Mouse (Mus musculus): ENCODE results near the gene Phyhipl. TPM values are rescaled to one million over a fixed set of nuclear protein-coding genes. Genes with fewer than 3 reads are reported as not detected.

Gene Phyhipl
- total and polyA plus RNA-seq, 2 experiments from 2014 or later, result 0.19 TPM; not detected in 1

- no peak overlapping the region for H3K27ac ChIP-seq (ENCODE audit: low read depth)
- no peaks in the 10 kb centered on the region for H3K36me3 ChIP-seq (replicated peaks; ENCODE audit: control insufficient read depth, insufficient read depth, low read length)
- no peak overlapping the region for H3K4me2 ChIP-seq (ENCODE audit: low read depth, low read length)
- H3K9me3 ChIP-seq (replicated peaks; ENCODE audit: control insufficient read depth, low read length), result no peaks in the 10 kb centered on the region
- TF ChIP-seq EP300 (IDR thresholded peaks at IDR 0.05; ENCODE audit: low read depth) (no peak), CTCF (IDR thresholded peaks at IDR 0.05; ENCODE audit: low read depth) (no peak)
- no peak for ATAC-seq (ENCODE audit: insufficient read depth, low read depth)
- no peak for DNase-seq (ENCODE audit: low spot score)
- H3K4me1 ChIP-seq (ENCODE audit: control insufficient read depth, insufficient read depth), result no peaks in the 10 kb centered on the region
- no peaks in the 10 kb centered on the region for H3K27me3 ChIP-seq (ENCODE audit: control insufficient read depth, insufficient read depth, low read length)
- H3K4me3 ChIP-seq (ENCODE audit: low read depth, low read length), result no peak overlapping the region
- H3K9ac ChIP-seq (replicated peaks; ENCODE audit: low read depth, low read length), result no peak overlapping the region
- WGBS, result 91% methylated on average over 3 of the region's 3 CpGs
These were observed 32.3 kb downstream of the Phyhipl start for GRCm38 (mm10) chr10:70623461-70623860.

GRCm38 (mm10) chr10:70616377-70616776, 39.4 kb downstream of the Phyhipl start:
- H3K9ac ChIP-seq (replicated peaks; ENCODE audit: low read depth, low read length), result no peak overlapping the region
- H3K4me1 ChIP-seq (ENCODE audit: control insufficient read depth, insufficient read depth), result no peaks in the 10 kb centered on the region
- H3K4me3 ChIP-seq (ENCODE audit: low read depth, low read length), result no peak overlapping the region
- H3K27me3 ChIP-seq (ENCODE audit: control insufficient read depth, insufficient read depth, low read length), result no peaks in the 10 kb centered on the region
- 79% methylated on average over 6 of the region's 6 CpGs for WGBS
- no peaks in the 10 kb centered on the region for H3K9me3 ChIP-seq (replicated peaks; ENCODE audit: control insufficient read depth, low read length)
- DNase-seq (ENCODE audit: low spot score) (no peak), ATAC-seq (ENCODE audit: insufficient read depth, low read depth) (no peak)
- no peak for TF ChIP-seq CTCF (IDR thresholded peaks at IDR 0.05; ENCODE audit: low read depth)
- TF ChIP-seq EP300 (IDR thresholded peaks at IDR 0.05; ENCODE audit: low read depth), result no peak
- no peaks in the 10 kb centered on the region for H3K36me3 ChIP-seq (replicated peaks; ENCODE audit: control insufficient read depth, insufficient read depth, low read length)
- no peak overlapping the region for H3K4me2 ChIP-seq (ENCODE audit: low read depth, low read length)
- no peak overlapping the region for H3K27ac ChIP-seq (ENCODE audit: low read depth)

- Histone ChIP-seq H3K4me1 (ENCODE audit: control insufficient read depth, insufficient read depth) (no peaks in the 10 kb centered on the region), H3K9me3 (replicated peaks; ENCODE audit: control insufficient read depth, low read length) (no peaks in the 10 kb centered on the region), H3K4me3 (ENCODE audit: low read depth, low read length) (no peak overlapping the region), H3K4me2 (ENCODE audit: low read depth, low read length) (no peak overlapping the region), H3K9ac (replicated peaks; ENCODE audit: low read depth, low read length) (no peak overlapping the region), H3K36me3 (replicated peaks; ENCODE audit: control insufficient read depth, insufficient read depth, low read length) (no peaks in the 10 kb centered on the region), H3K27ac (ENCODE audit: low read depth) (no peak overlapping the region), H3K27me3 (ENCODE audit: control insufficient read depth, insufficient read depth, low read length) (no peaks in the 10 kb centered on the region)
- ATAC-seq (ENCODE audit: insufficient read depth, low read depth) (no peak), DNase-seq (ENCODE audit: low spot score) (no peak)
- WGBS, result 84% methylated on average over 1 of the region's 1 CpGs
- no peak for TF ChIP-seq CTCF (IDR thresholded peaks at IDR 0.05; ENCODE audit: low read depth)
- TF ChIP-seq EP300 (IDR thresholded peaks at IDR 0.05; ENCODE audit: low read depth), result no peak
These were observed 44.1 kb downstream of the Phyhipl start for GRCm38 (mm10) chr10:70611633-70612032.

GRCm38 (mm10) chr10:70599925-70600305, 55.9 kb downstream of the Phyhipl start:
- no peak for DNase-seq (ENCODE audit: low spot score)
- H3K9me3 ChIP-seq (replicated peaks; ENCODE audit: control insufficient read depth, low read length), result no peaks in the 10 kb centered on the region
- H3K27me3 ChIP-seq (ENCODE audit: control insufficient read depth, insufficient read depth, low read length), result peaks cover 45% of the 10 kb centered on the region
- peaks cover 12% of the 10 kb centered on the region for H3K4me1 ChIP-seq (ENCODE audit: control insufficient read depth, insufficient read depth)
- no peak for ATAC-seq (ENCODE audit: insufficient read depth, low read depth)
- WGBS, result 2% methylated on average over 20 of the region's 28 CpGs
- H3K4me2 ChIP-seq (ENCODE audit: low read depth, low read length), result peak overlapping the region; percentile 99
- peak overlapping the region; percentile 66 for H3K4me3 ChIP-seq (ENCODE audit: low read depth, low read length)
- TF ChIP-seq EP300 (IDR thresholded peaks at IDR 0.05; ENCODE audit: low read depth) (no peak), CTCF (IDR thresholded peaks at IDR 0.05; ENCODE audit: low read depth) (no peak)
- H3K36me3 ChIP-seq (replicated peaks; ENCODE audit: control insufficient read depth, insufficient read depth, low read length), result no peaks in the 10 kb centered on the region
- no peak overlapping the region for H3K9ac ChIP-seq (replicated peaks; ENCODE audit: low read depth, low read length)
- no peak overlapping the region for H3K27ac ChIP-seq (ENCODE audit: low read depth)

GRCm38 (mm10) chr10:70599126-70599924, 56.4 kb downstream of the Phyhipl start:
- peaks cover 12% of the 10 kb centered on the region for H3K4me1 ChIP-seq (ENCODE audit: control insufficient read depth, insufficient read depth)
- no peak for TF ChIP-seq EP300 (IDR thresholded peaks at IDR 0.05; ENCODE audit: low read depth)
- no peak for TF ChIP-seq CTCF (IDR thresholded peaks at IDR 0.05; ENCODE audit: low read depth)
- ATAC-seq (ENCODE audit: insufficient read depth, low read depth), result peak; percentile 36
- H3K9ac ChIP-seq (replicated peaks; ENCODE audit: low read depth, low read length), result no peak overlapping the region
- under 1% methylated on average over 76 of the region's 124 CpGs for WGBS
- peaks cover 45% of the 10 kb centered on the region for H3K27me3 ChIP-seq (ENCODE audit: control insufficient read depth, insufficient read depth, low read length)
- H3K36me3 ChIP-seq (replicated peaks; ENCODE audit: control insufficient read depth, insufficient read depth, low read length), result no peaks in the 10 kb centered on the region
- peak overlapping the region; percentile 66 for H3K4me3 ChIP-seq (ENCODE audit: low read depth, low read length)
- peak overlapping the region; percentile 99 for H3K4me2 ChIP-seq (ENCODE audit: low read depth, low read length)
- H3K9me3 ChIP-seq (replicated peaks; ENCODE audit: control insufficient read depth, low read length), result no peaks in the 10 kb centered on the region
- DNase-seq (ENCODE audit: low spot score), result no peak
- no peak overlapping the region for H3K27ac ChIP-seq (ENCODE audit: low read depth)
